In genomic region chr14:75431173-75431786, GRCm38 (mm10) we compare ENCODE assay signal across 22 mouse cellular contexts. TPM values are rescaled to one million over a fixed set of nuclear protein-coding genes. Genes with fewer than 3 reads are reported as not detected.
DNase-seq lines count a peak whose midpoint lies in the region; ATAC-seq and TF ChIP-seq lines count a peak whose summit lies in the region.
"Had no signal": no experiment of that assay in that cellular context is flagged by ENCODE, and none has a peak within 500 bp of the region (broad histone marks: within the 10 kb centered on the region; RNA-seq: fewer than 3 reads in every experiment).

No protein-coding gene starts in this region.

- 66% methylated on average over 7 of the region's 8 CpGs for whole genome bisulfite sequencing in forebrain, embryonic 14.5 days
- WGBS in forebrain, embryonic 10.5 days = 94% methylated on average over 7 of the region's 8 CpGs
- WGBS in limb, embryonic 14.5 days = 61% methylated on average over 7 of the region's 8 CpGs
- WGBS in limb, embryonic 10.5 days = 95% methylated on average over 7 of the region's 8 CpGs
- 89% methylated on average over 7 of the region's 8 CpGs for WGBS in neural tube, embryonic 14.5 days
- WGBS in forebrain, postnatal 0 days = 54% methylated on average over 7 of the region's 8 CpGs

- peak overlapping the region; percentile 28; the same call in 1 of the 2 replicates for H3K27ac ChIP-seq in forebrain, embryonic 14.5 days (ENCODE audit: low read depth, low read length)
- no peak overlapping the region for H3K27ac ChIP-seq in forebrain, embryonic 10.5 days
- no peak overlapping the region for H3K27ac ChIP-seq in limb, embryonic 14.5 days (replicated peaks; ENCODE audit: low read depth, low read length)
- H3K27ac ChIP-seq in limb, embryonic 10.5 days = no peak overlapping the region
- no peak overlapping the region for H3K27ac ChIP-seq in neural tube, embryonic 14.5 days (ENCODE audit: low read depth, low read length)
- H3K27ac ChIP-seq in forebrain, postnatal 0 days (ENCODE audit: low read depth, low read length) = no peak overlapping the region
- H3K27ac ChIP-seq: heart, embryonic 13.5 days; neural tube, embryonic 13.5 days had no signal

- peak; percentile 84 for DNase-seq in forebrain, embryonic 14.5 days (ENCODE audit: low spot score)
- no peak for DNase-seq in forebrain, embryonic 10.5 days (ENCODE audit: extremely low spot score, low spot score)
- DNase-seq in limb, embryonic 14.5 days (ENCODE audit: low spot score) = peak; percentile 73
- no peak for DNase-seq in limb, embryonic 10.5 days (ENCODE audit: low spot score)
- DNase-seq in neural tube, embryonic 10.5 days (ENCODE audit: extremely low spot score, low spot score) = no peak
- DNase-seq in forebrain, postnatal 0 days = peak; percentile 48
- DNase-seq: adrenal gland, postnatal 25 days; cerebellum, adult 18-20 months; cerebellum, postnatal 36 days; heart, adult 18-20 months; heart, postnatal 36 days; kidney, adult 11 months; layer of hippocampus, postnatal 36 days; liver, postnatal 0 days; right cerebral cortex, postnatal 25 days had no signal

- H3K4me1 ChIP-seq in forebrain, embryonic 14.5 days (ENCODE audit: control insufficient read depth, insufficient read depth, low read length) = peaks cover 20% of the 10 kb centered on the region
- peaks cover 10% of the 10 kb centered on the region for H3K4me1 ChIP-seq in forebrain, embryonic 10.5 days
- no peaks in the 10 kb centered on the region for H3K4me1 ChIP-seq in limb, embryonic 14.5 days (ENCODE audit: control insufficient read depth, insufficient read depth, low read length)
- no peaks in the 10 kb centered on the region for H3K4me1 ChIP-seq in limb, embryonic 10.5 days
- H3K4me1 ChIP-seq in neural tube, embryonic 14.5 days (ENCODE audit: control insufficient read depth, insufficient read depth, low read length) = no peaks in the 10 kb centered on the region
- H3K4me1 ChIP-seq in forebrain, postnatal 0 days (ENCODE audit: insufficient read depth) = no peaks in the 10 kb centered on the region
- H3K4me1 ChIP-seq: heart, embryonic 13.5 days had no signal

- no peak overlapping the region for H3K9ac ChIP-seq in forebrain, embryonic 14.5 days (ENCODE audit: low read length)
- H3K9ac ChIP-seq in limb, embryonic 14.5 days (ENCODE audit: low read depth, low read length, severe bottlenecking) = no peak overlapping the region
- no peak overlapping the region for H3K9ac ChIP-seq in neural tube, embryonic 14.5 days (replicated peaks; ENCODE audit: low read depth, low read length)
- no peak overlapping the region for H3K9ac ChIP-seq in forebrain, postnatal 0 days
- H3K9ac ChIP-seq: heart, embryonic 13.5 days; liver, postnatal 0 days; neural tube, embryonic 13.5 days had no signal

- no peak for TF ChIP-seq POLR2A in limb, embryonic 14.5 days (IDR thresholded peaks at IDR 0.05; ENCODE audit: borderline replicate concordance, extremely low read depth, insufficient read depth, insufficient read length)

- no peak for TF ChIP-seq CTCF in forebrain, postnatal 0 days (IDR thresholded peaks at IDR 0.05; ENCODE audit: low read depth)

- ATAC-seq in forebrain, embryonic 14.5 days = peak; percentile 81
- no peak for ATAC-seq in limb, embryonic 14.5 days (ENCODE audit: low FRiP score, low read depth)
- peak; percentile 51; the same call in 1 of the 2 replicates for ATAC-seq in neural tube, embryonic 14.5 days (ENCODE audit: low read depth)
- peak; percentile 47 for ATAC-seq in forebrain, postnatal 0 days
- ATAC-seq in megakaryocyte, adult 5-6 weeks (ENCODE audit: poor library complexity, severe bottlenecking) = no peak
- ATAC-seq: liver, postnatal 0 days had no signal

- no peaks in the 10 kb centered on the region for H3K27me3 ChIP-seq in forebrain, embryonic 14.5 days (replicated peaks; ENCODE audit: control insufficient read depth, insufficient read depth, low read length)
- no peaks in the 10 kb centered on the region for H3K27me3 ChIP-seq in forebrain, embryonic 10.5 days (ENCODE audit: poor library complexity, severe bottlenecking)
- H3K27me3 ChIP-seq in limb, embryonic 14.5 days (ENCODE audit: control insufficient read depth, insufficient read depth, low read length) = no peaks in the 10 kb centered on the region
- no peaks in the 10 kb centered on the region for H3K27me3 ChIP-seq in limb, embryonic 10.5 days (ENCODE audit: low read depth, poor library complexity, severe bottlenecking)
- H3K27me3 ChIP-seq in neural tube, embryonic 14.5 days (ENCODE audit: control insufficient read depth, insufficient read depth, low read length) = no peaks in the 10 kb centered on the region
- no peaks in the 10 kb centered on the region for H3K27me3 ChIP-seq in forebrain, postnatal 0 days (ENCODE audit: insufficient read depth, low read length)
- H3K27me3 ChIP-seq: CH12.LX; heart, embryonic 13.5 days; neural tube, embryonic 13.5 days had no signal

- H3K9me3 ChIP-seq in forebrain, embryonic 14.5 days (replicated peaks; ENCODE audit: control insufficient read depth, low read length) = no peaks in the 10 kb centered on the region
- H3K9me3 ChIP-seq in forebrain, embryonic 10.5 days = no peaks in the 10 kb centered on the region; the same call in 1 of the 2 replicates
- no peaks in the 10 kb centered on the region for H3K9me3 ChIP-seq in limb, embryonic 14.5 days (ENCODE audit: control insufficient read depth, low read length)
- no peaks in the 10 kb centered on the region for H3K9me3 ChIP-seq in limb, embryonic 10.5 days (replicated peaks)
- H3K9me3 ChIP-seq in neural tube, embryonic 14.5 days (ENCODE audit: control insufficient read depth, low read length) = no peaks in the 10 kb centered on the region
- H3K9me3 ChIP-seq in forebrain, postnatal 0 days (ENCODE audit: low read length) = no peaks in the 10 kb centered on the region
- H3K9me3 ChIP-seq: heart, embryonic 13.5 days; neural tube, embryonic 13.5 days had no signal

- no peaks in the 10 kb centered on the region for H3K36me3 ChIP-seq in forebrain, embryonic 14.5 days (ENCODE audit: control insufficient read depth, insufficient read depth, low read length)
- H3K36me3 ChIP-seq in forebrain, embryonic 10.5 days (replicated peaks) = no peaks in the 10 kb centered on the region
- no peaks in the 10 kb centered on the region for H3K36me3 ChIP-seq in limb, embryonic 14.5 days (ENCODE audit: control insufficient read depth, insufficient read depth, low read length)
- no peaks in the 10 kb centered on the region for H3K36me3 ChIP-seq in limb, embryonic 10.5 days
- H3K36me3 ChIP-seq in neural tube, embryonic 14.5 days (ENCODE audit: control insufficient read depth, insufficient read depth, low read length) = no peaks in the 10 kb centered on the region
- H3K36me3 ChIP-seq in forebrain, postnatal 0 days (ENCODE audit: insufficient read depth) = no peaks in the 10 kb centered on the region
- H3K36me3 ChIP-seq: heart, embryonic 13.5 days; neural tube, embryonic 13.5 days had no signal

- H3K4me3 ChIP-seq in forebrain, embryonic 14.5 days (ENCODE audit: low read depth, low read length) = no peak overlapping the region
- H3K4me3 ChIP-seq in forebrain, embryonic 10.5 days = no peak overlapping the region
- H3K4me3 ChIP-seq in limb, embryonic 14.5 days (replicated peaks; ENCODE audit: low read length) = no peak overlapping the region
- no peak overlapping the region for H3K4me3 ChIP-seq in limb, embryonic 10.5 days
- H3K4me3 ChIP-seq in neural tube, embryonic 14.5 days (ENCODE audit: low read depth, low read length) = no peak overlapping the region
- no peak overlapping the region for H3K4me3 ChIP-seq in forebrain, postnatal 0 days (ENCODE audit: low read depth, low read length)
- H3K4me3 ChIP-seq: heart, embryonic 13.5 days; neural tube, embryonic 13.5 days had no signal

- no peak overlapping the region for H3K4me2 ChIP-seq in forebrain, embryonic 14.5 days (ENCODE audit: low read length)
- no peak overlapping the region for H3K4me2 ChIP-seq in limb, embryonic 14.5 days (replicated peaks; ENCODE audit: low read depth, low read length, severe bottlenecking)
- no peak overlapping the region for H3K4me2 ChIP-seq in neural tube, embryonic 14.5 days (ENCODE audit: low read depth, low read length)
- no peak overlapping the region for H3K4me2 ChIP-seq in forebrain, postnatal 0 days (ENCODE audit: low read depth)
- H3K4me2 ChIP-seq: heart, embryonic 13.5 days; neural tube, embryonic 13.5 days had no signal

RNA-seq across cellular contexts. Expression of gene Siah3, which starts 24.5 kb away (rescaled TPM):
- 5.4 and 7.0 TPM in 2 replicates for polyA plus RNA-seq in forebrain, embryonic 14.5 days (2014; fragmentation: Nextera tagmentation; extraction: Ambion mirVana)
- polyA plus RNA-seq in forebrain, embryonic 10.5 days (2016; fragmentation: Nextera tagmentation; extraction: Ambion mirVana) = 0.48 and 0.63 TPM in 2 replicates
- polyA plus RNA-seq in limb, embryonic 14.5 days (2012; rRNA removed) = 0.94 and 1.2 TPM in 2 replicates
- 0.54 and 0.58 TPM in 2 replicates for polyA plus RNA-seq in limb, embryonic 14.5 days (2014; fragmentation: Nextera tagmentation; extraction: Ambion mirVana)
- polyA plus RNA-seq in limb, embryonic 10.5 days (2016; fragmentation: Nextera tagmentation; extraction: Ambion mirVana) = not detected in 2 replicates
- 11.1 and 11.8 TPM in 2 replicates for polyA plus RNA-seq in neural tube, embryonic 14.5 days (2014; fragmentation: Nextera tagmentation; extraction: Ambion mirVana)
- total RNA-seq in forebrain, postnatal 0 days (2014; rRNA removed) = 4.8 and 6.1 TPM in 2 replicates
- polyA plus RNA-seq in forebrain, postnatal 0 days (2015; fragmentation: Nextera tagmentation; extraction: Ambion mirVana) = 2.7 and 3.3 TPM in 2 replicates
- not detected in 2 replicates for total RNA-seq in megakaryocyte, adult 5-6 weeks (2015)
- not detected in 2 replicates for total RNA-seq in megakaryocyte, adult 5-6 weeks (2017)
- total RNA-seq: CH12.LX; heart, adult 18-20 months; heart, postnatal 36 days; liver, adult 2 months; monocyte, adult 5-6 weeks had no signal
- polyA plus RNA-seq: heart, embryonic 13.5 days; liver, adult 2 months had no signal

Comparison
In these comparisons a context has a peak if more than half of its experiments do, and no peak if none do; other contexts are left out.
1. DNase-seq: peak in forebrain, embryonic 14.5 days (single experiment), limb, embryonic 14.5 days (single experiment) and forebrain, postnatal 0 days (single experiment); none in forebrain, embryonic 10.5 days (single experiment), limb, embryonic 10.5 days (single experiment) and neural tube, embryonic 10.5 days (single experiment).
2. ATAC-seq: peak in forebrain, embryonic 14.5 days (single experiment), neural tube, embryonic 14.5 days (single experiment) and forebrain, postnatal 0 days (single experiment); none in limb, embryonic 14.5 days (single experiment) and megakaryocyte, adult 5-6 weeks (single experiment).